Mouse (Mus musculus): Measurements from ENCODE around the gene Kdm4c. TPM values are rescaled to one million over a fixed set of nuclear protein-coding genes. Genes with fewer than 3 reads are reported as not detected.
"Not testable (repeated sequence)": the region's sequence is repeated elsewhere in the genome, so short reads cannot be mapped to it uniquely, and the experiment has no call there.

The Kdm4c gene
- polyA plus RNA-seq, 1 experiment = 0.65 TPM

GRCm38 (mm10) chr4:74396562-74396961 is 154.3 kb downstream of the Kdm4c start:
- peaks cover 87% of the 10 kb centered on the region for H3K36me3 ChIP-seq (replicated peaks; ENCODE audit: low read length)

GRCm38 (mm10) chr4:74401617-74402313 is 159.5 kb downstream of the Kdm4c start:
- H3K4me3 ChIP-seq (replicated peaks); H3K27me3 ChIP-seq (replicated peaks); H3K4me1 ChIP-seq; H3K9me3 ChIP-seq: not testable (repeated sequence)
- H3K36me3 ChIP-seq (replicated peaks; ENCODE audit: low read length) = peaks cover 85% of the 10 kb centered on the region

More at GRCm38 (mm10) chr4:74396562-74396961, 154.3 kb downstream of the Kdm4c start:
- Histone ChIP-seq H3K4me3 (replicated peaks) (no peak overlapping the region), H3K9me3 (no peaks in the 10 kb centered on the region), H3K4me1 (no peaks in the 10 kb centered on the region), H3K27me3 (replicated peaks) (no peaks in the 10 kb centered on the region)
- TF ChIP-seq FLI1 (IDR thresholded peaks at IDR 0.05; ENCODE audit: low read length) = no peak
- TF ChIP-seq GATA1 (IDR thresholded peaks at IDR 0.05; ENCODE audit: borderline replicate concordance, low read length) = no peak

- Histone ChIP-seq H3K4me3 (replicated peaks) (no peak overlapping the region), H3K27me3 (replicated peaks) (no peaks in the 10 kb centered on the region), H3K9me3 (0 out of 2 replicates have a peak, but pooled peaks cover 2% of the 10 kb centered on the region), H3K4me1 (no peaks in the 10 kb centered on the region), H3K36me3 (replicated peaks; ENCODE audit: low read length) (peaks cover 33% of the 10 kb centered on the region)
- no peak for TF ChIP-seq FLI1 (IDR thresholded peaks at IDR 0.05; ENCODE audit: low read length)
Observed at GRCm38 (mm10) chr4:74408731-74409130, 166.4 kb downstream of the Kdm4c start.

GRCm38 (mm10) chr4:74419794-74420193 is 177.5 kb downstream of the Kdm4c start:
- Histone ChIP-seq H3K27me3 (replicated peaks) (no peaks in the 10 kb centered on the region), H3K4me1 (no peaks in the 10 kb centered on the region), H3K4me3 (replicated peaks) (no peak overlapping the region), H3K36me3 (replicated peaks; ENCODE audit: low read length) (no peaks in the 10 kb centered on the region), H3K9me3 (no peaks in the 10 kb centered on the region)
- no peak for TF ChIP-seq GATA1 (IDR thresholded peaks at IDR 0.05; ENCODE audit: borderline replicate concordance, low read length)
- no peak for TF ChIP-seq FLI1 (IDR thresholded peaks at IDR 0.05; ENCODE audit: low read length)

Other genes with a start within 250 kb of the Kdm4c start
- not detected in 2 replicates for gene Frmd3, start 229.1 kb upstream of the Kdm4c start, polyA plus RNA-seq (2012; ENCODE audit: insufficient read depth, low replicate concordance)